Mouse (Mus musculus) forebrain, embryonic 14.5 days (tissue): ENCODE data around the gene Rbmx. TPM values are rescaled to one million over a fixed set of nuclear protein-coding genes. Genes with fewer than 3 reads are reported as not detected.

Experiments used
- ATAC-seq: fragments of 200-750 bp; cut with Nextera tagmentation; 2 replicates; pipeline ENCODE4 v1.8.0; 2017; ENCODE audit warnings: mild to moderate bottlenecking, moderate library complexity
- DNase-seq: peaks from one replicate; pipeline ENCODE4 v3.0.0-alpha.2; 2015; ENCODE audit warnings: low spot score
- H3K27ac ChIP-seq: fragments of 300-500 bp; sonication (generic); 2 replicates; pipeline ENCODE4 v1.5.1; 2014; ENCODE audit warnings: low read depth, mild to moderate bottlenecking, control low read depth, low read length, moderate library complexity
- H3K27me3 ChIP-seq: fragments of 300-500 bp; sonication (generic); replicated peaks from 2 replicates; pipeline ENCODE4 v1.6.1; 2014; ENCODE audit warnings: low read length, control low read depth, mixed read lengths; ENCODE audit not compliant: control insufficient read depth, insufficient read depth
- H3K36me3 ChIP-seq: fragments of 300-500 bp; sonication (generic); 2 replicates; pipeline ENCODE4 v1.6.1; 2014; ENCODE audit warnings: low read length, control low read depth; ENCODE audit not compliant: control insufficient read depth, insufficient read depth
- H3K4me1 ChIP-seq: fragments of 300-500 bp; sonication (generic); 2 replicates; pipeline ENCODE4 v1.6.1; 2014; ENCODE audit warnings: antibody characterized with exemption, low read length, control low read depth; ENCODE audit not compliant: control insufficient read depth, insufficient read depth
- H3K4me2 ChIP-seq: fragments of 300-500 bp; sonication (generic); 2 replicates; pipeline ENCODE4 v1.6.1; 2014; ENCODE audit warnings: mild to moderate bottlenecking, control low read depth, low read length
- H3K4me3 ChIP-seq: fragments of 300-500 bp; sonication (generic); 2 replicates; pipeline ENCODE4 v1.5.1; 2014; ENCODE audit warnings: low read depth, low read length, control low read depth
- H3K9ac ChIP-seq: fragments of 300-500 bp; sonication (generic); 2 replicates; pipeline ENCODE4 v1.6.1; 2014; ENCODE audit warnings: mild to moderate bottlenecking, low read length, control low read depth, moderate library complexity
- H3K9me3 ChIP-seq: fragments of 300-500 bp; sonication (generic); replicated peaks from 2 replicates; pipeline ENCODE4 v1.6.1; 2016; ENCODE audit warnings: low read length, control low read depth, mixed read lengths; ENCODE audit not compliant: control insufficient read depth
- WGBS: fragments of 180-500 bp; shearing (Covaris S2); extraction: QIAGEN DNeasy Blood & Tissue Kit; methylation state at CpG from one replicate; pipeline ENCODE4 v1.1.7; 2014; 5-methylcytosine and 5-hydroxymethylcytosine counted together
- polyA plus RNA-seq: library from polyadenylated mRNA; unstranded; fragments of >200 nt; fragmentation: Nextera tagmentation; extraction: Ambion mirVana; gene quantifications from 2 replicates; pipeline ENCODE4 v1.2.1, GENCODE M21; 2014

The Rbmx gene
- 263 and 266 TPM in 2 replicates for polyA plus RNA-seq

DNA sequence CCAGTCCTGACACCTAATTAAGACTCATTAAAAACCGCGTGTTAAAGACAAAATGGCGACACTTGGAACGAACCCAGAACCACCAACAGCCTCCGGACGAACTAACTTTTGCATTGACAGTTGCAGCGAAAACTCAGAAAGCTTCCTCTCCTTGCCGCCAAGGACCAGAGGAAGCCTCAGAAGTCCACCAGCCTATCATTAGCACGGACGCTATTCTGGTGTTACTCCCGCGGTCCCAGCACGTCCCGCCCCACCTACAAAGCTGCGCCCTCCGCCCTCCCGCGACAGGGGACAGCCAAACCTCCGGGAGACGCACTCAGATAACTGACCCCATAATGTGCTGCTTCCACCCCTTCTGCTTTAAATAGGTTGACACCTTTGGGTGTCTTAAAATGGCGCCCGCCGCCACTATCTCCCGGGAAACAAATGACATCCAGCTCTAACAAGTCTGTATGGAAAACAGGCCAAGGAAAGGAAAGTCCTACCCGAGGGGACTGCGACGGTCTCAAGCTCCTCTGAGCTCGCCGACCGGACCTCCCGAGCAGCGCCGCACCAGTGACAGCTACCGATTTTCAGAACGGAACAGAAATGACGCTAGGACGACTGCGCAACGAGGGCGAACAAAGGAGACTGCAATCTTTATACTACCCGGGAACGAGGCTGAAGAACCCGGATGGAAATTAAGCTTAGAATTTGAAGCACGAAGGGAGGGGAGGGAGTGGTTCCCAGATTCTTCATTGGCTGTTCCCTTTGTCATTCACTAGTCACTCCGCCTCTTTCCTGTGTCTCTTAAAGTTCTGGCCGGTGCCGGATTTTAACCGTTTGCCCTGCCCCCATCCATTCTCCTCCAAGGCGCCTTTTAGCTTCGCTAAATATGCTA, at the start of gene Rbmx:
TSS of gene Rbmx (minus strand) at position 670 of the 880 bp plus-strand sequence.
- Histone ChIP-seq H3K27ac (peak within 1 kb of the TSS; percentile 94), H3K4me2 (peak within 1 kb of the TSS; percentile 50)
- WGBS, result 29% methylated on average over 50 of the region's 50 CpGs

DNA sequence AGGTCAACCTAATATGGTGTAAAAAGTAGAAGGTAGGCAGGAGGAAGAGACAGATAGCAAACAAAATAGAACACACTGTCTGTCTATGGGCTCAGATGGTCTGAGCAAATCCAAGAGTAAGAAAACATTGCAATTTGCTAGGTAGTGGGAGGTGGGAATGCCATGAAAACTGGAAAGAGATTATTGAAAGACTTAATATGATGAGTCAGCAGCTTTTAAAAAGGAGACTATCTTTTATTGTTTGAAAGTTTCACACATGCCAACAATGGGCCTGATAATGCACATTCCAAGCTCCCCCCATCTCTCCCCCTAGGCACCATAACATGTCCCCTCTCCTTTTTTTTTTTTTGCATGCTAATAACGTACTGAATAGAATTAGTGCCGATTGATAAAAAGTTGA, 41.1 kb upstream of the Rbmx start:
- DNase-seq (no peak), ATAC-seq (no peak)
- Histone ChIP-seq H3K4me1 (no peaks in the 10 kb centered on the region), H3K36me3 (no peaks in the 10 kb centered on the region), H3K4me2 (no peak overlapping the region), H3K9ac (no peak overlapping the region), H3K27me3 (no peaks in the 10 kb centered on the region), H3K4me3 (no peak overlapping the region), H3K27ac (no peak overlapping the region), H3K9me3 (no peaks in the 10 kb centered on the region)
- 91% methylated on average over 2 of the region's 2 CpGs for WGBS

More for the DNA sequence above, at the start of gene Rbmx:
- Histone ChIP-seq H3K9me3 (no peaks in the 10 kb centered on the region), H3K36me3 (peaks cover 23% of the 10 kb centered on the region), H3K4me3 (peak within 1 kb of the TSS; percentile 52), H3K4me1 (no peaks in the 10 kb centered on the region), H3K27me3 (no peaks in the 10 kb centered on the region), H3K9ac (peak within 1 kb of the TSS; percentile 84)
- DNase-seq (peak; percentile 97), ATAC-seq (peak; percentile 97)

DNA sequence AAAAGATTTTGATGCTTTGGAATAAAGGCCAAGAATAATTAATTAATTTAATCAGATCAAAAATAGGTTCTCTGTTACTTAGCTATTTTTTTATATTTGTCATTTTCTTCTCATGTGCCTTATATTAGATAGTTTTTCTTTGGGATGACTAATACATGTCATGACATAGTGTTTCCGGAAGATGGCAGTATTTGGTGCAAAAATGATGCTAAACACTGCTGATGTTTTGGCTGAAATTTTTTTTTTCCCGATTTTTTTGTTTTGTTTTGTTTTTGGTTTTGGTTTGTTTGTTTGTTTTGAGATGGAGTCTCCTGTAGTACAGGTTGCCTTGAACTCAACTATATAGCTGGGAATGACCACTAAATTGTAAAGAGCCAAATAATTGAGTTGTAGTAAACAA, 38.8 kb upstream of the Rbmx start:
- Histone ChIP-seq H3K4me3 (no peak overlapping the region), H3K9me3 (no peaks in the 10 kb centered on the region), H3K27me3 (no peaks in the 10 kb centered on the region), H3K4me1 (no peaks in the 10 kb centered on the region), H3K36me3 (no peaks in the 10 kb centered on the region), H3K4me2 (no peak overlapping the region), H3K9ac (no peak overlapping the region), H3K27ac (no peak overlapping the region)
- DNase-seq (peak; percentile 55), ATAC-seq (no peak)
- WGBS, result 10% methylated on average over 2 of the region's 2 CpGs

DNA sequence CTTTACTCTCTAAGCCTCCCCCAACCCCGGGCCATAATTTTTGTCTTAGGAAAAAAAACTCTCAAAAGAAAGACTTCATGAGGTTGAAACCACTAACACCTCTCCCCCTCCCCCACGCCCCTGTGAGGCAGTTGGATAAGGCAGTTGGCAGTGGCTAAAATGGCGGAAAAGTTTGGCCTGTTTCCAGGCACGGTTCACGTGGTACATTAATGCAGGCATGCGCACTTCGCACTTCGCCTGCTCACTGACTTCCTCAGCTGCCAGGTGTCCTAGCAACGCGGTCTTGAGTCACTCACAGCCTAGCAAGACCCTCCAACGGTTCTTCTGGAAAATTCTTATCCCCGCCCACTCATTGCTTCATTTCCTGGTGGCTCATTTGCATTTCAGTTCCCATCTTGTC, 15.9 kb upstream of the Rbmx start, which contains the start of gene Gm364:
TSS of gene Gm364 (plus strand) at position 386 of the 400 bp plus-strand sequence.
- no peak for DNase-seq
- Histone ChIP-seq H3K4me1 (no peaks in the 10 kb centered on the region), H3K27me3 (no peaks in the 10 kb centered on the region), H3K9ac (no peak within 1 kb of the TSS), H3K4me3 (no peak within 1 kb of the TSS), H3K36me3 (no peaks in the 10 kb centered on the region), H3K27ac (no peak within 1 kb of the TSS), H3K4me2 (no peak within 1 kb of the TSS), H3K9me3 (no peaks in the 10 kb centered on the region)
- 87% methylated on average over 12 of the region's 12 CpGs for WGBS
- ATAC-seq, result no peak

DNA sequence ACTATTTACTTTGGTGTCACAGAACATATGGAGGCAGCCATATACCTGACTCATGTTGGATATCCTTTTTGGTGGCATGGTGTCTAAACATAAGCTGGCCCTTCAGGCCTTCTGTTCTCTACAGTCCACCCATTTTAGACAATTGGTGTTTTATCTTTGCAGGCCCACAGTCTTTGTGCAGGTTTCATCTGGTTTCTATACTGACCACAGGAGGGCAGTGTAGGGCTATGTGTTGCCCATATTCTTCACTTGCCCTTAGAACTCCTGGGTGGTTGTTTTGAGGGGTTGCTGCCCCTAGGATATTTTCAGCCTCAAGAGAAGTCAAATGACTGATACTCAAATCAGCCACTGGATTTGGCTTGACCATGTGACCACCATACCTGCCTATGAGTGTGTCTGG, 10.8 kb upstream of the Rbmx start:
- Histone ChIP-seq H3K4me3 (no peak overlapping the region), H3K36me3 (no peaks in the 10 kb centered on the region), H3K9ac (no peak overlapping the region), H3K4me2 (no peak overlapping the region), H3K27me3 (no peaks in the 10 kb centered on the region), H3K4me1 (no peaks in the 10 kb centered on the region), H3K9me3 (no peaks in the 10 kb centered on the region), H3K27ac (no peak overlapping the region)
- peak; percentile 27 for DNase-seq
- ATAC-seq, result no peak

DNA sequence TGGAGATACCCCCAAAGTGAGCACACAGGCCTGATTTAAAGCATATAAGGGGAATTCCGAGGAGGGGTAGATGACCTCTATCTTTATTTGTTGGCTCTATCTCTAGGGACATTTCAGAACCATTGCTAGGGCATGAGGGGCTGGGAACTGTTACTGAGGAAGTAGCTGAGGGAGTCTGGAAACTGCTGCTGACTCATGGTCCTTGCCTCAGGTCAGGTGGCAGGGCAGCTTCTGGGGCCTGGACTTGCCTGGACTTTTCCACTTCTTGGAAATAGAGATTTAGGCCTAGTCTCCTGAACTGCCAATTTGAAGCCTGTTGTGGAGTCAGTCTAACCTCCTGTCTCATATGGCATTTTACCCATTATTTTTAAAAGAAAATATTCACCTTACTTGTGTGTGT, 8.6 kb upstream of the Rbmx start:
- H3K27me3 ChIP-seq, result no peaks in the 10 kb centered on the region
- no peaks in the 10 kb centered on the region for H3K9me3 ChIP-seq
- no peak overlapping the region for H3K27ac ChIP-seq
- WGBS, result 74% methylated on average over 1 of the region's 1 CpGs
- ATAC-seq (no peak), DNase-seq (no peak)
- no peaks in the 10 kb centered on the region for H3K36me3 ChIP-seq
- H3K9ac ChIP-seq, result no peak overlapping the region
- H3K4me3 ChIP-seq, result no peak overlapping the region
- H3K4me1 ChIP-seq, result no peaks in the 10 kb centered on the region
- H3K4me2 ChIP-seq, result no peak overlapping the region

DNA sequence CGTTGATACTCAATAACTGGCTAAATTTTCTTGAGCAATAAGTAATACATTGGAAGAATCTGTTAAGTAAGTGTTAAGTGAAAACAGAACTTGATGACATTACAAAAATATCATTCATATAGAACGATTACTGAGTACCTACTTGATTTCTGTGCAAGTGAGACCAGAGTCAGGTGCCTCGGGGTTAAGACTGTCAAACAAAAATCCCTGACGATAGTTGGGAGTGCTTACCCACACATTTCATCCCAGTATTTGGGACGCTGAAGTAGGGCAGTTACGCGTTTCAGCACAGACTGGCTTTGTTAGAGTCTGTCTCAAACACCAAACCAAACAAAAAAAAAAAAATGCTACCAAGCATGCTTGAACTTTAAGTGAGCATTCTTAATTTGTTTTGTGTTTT, 576 bp upstream of the Rbmx start:
- peak overlapping the region; percentile 43 for H3K4me2 ChIP-seq
- ATAC-seq (peak; percentile 50), DNase-seq (peak; percentile 28)
- no peaks in the 10 kb centered on the region for H3K4me1 ChIP-seq
- H3K9me3 ChIP-seq, result no peaks in the 10 kb centered on the region
- no peaks in the 10 kb centered on the region for H3K27me3 ChIP-seq
- H3K9ac ChIP-seq, result peak overlapping the region; percentile 43; the same call in 1 of the 2 replicates
- peak overlapping the region; percentile 52 for H3K4me3 ChIP-seq
- 36% methylated on average over 7 of the region's 7 CpGs for WGBS
- H3K36me3 ChIP-seq, result peaks cover 16% of the 10 kb centered on the region
- H3K27ac ChIP-seq, result no peak overlapping the region

DNA sequence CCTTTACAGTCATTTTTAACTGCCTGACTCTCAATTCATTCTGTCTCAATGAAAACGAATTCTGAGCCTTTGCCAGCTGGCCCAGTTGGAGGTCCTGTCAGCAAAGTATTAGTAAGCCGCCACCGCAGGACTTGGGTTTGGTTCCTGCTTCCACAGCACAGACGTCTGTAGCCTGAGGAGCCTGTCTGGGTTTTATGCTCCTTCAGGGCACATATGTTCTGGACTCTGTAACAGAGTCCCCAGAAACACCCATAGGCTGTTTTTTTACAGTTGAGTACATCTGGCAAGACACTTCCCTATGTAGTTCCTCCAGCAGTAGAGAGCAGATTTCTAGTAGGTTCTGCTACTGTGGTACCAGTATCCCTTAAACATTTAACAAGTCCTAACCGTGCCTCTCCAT, 11.9 kb downstream of the Rbmx start:
- H3K27me3 ChIP-seq, result no peaks in the 10 kb centered on the region
- 64% methylated on average over 5 of the region's 5 CpGs for WGBS
- no peak overlapping the region for H3K9ac ChIP-seq
- DNase-seq (no peak), ATAC-seq (no peak)
- no peak overlapping the region for H3K4me3 ChIP-seq
- H3K4me2 ChIP-seq, result no peak overlapping the region
- peaks cover 77% of the 10 kb centered on the region for H3K36me3 ChIP-seq
- H3K9me3 ChIP-seq, result no peaks in the 10 kb centered on the region
- H3K27ac ChIP-seq, result no peak overlapping the region
- no peaks in the 10 kb centered on the region for H3K4me1 ChIP-seq

DNA sequence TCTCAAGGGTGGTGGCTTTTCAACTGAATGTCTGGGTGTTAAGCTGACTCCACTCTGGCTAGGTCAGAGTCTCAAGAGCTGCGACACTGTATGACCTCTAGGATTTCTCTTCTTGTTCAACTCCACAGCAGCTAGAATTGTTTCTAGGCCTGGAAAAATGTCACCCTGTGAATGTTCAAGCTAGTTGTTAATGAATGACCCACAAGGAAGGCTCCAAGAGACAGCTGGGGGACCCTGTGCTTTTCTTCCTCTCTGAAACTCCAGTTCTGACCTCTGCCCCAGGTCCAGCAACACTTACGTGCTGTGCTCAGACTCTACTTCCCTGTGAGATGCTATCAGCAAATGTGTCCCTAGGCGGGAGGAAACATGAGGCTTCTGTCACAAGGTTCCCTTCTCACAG, 14.3 kb downstream of the Rbmx start:
- peaks cover 53% of the 10 kb centered on the region for H3K36me3 ChIP-seq
- no peaks in the 10 kb centered on the region for H3K4me1 ChIP-seq
- no peak overlapping the region for H3K9ac ChIP-seq
- no peak overlapping the region for H3K4me2 ChIP-seq
- 83% methylated on average over 3 of the region's 3 CpGs for WGBS
- DNase-seq (no peak), ATAC-seq (no peak)
- no peaks in the 10 kb centered on the region for H3K9me3 ChIP-seq
- no peaks in the 10 kb centered on the region for H3K27me3 ChIP-seq
- no peak overlapping the region for H3K4me3 ChIP-seq
- H3K27ac ChIP-seq, result no peak overlapping the region
